Mouse (Mus musculus): ENCODE measurements around the gene Gm2897. TPM values are rescaled to one million over a fixed set of nuclear protein-coding genes. Genes with fewer than 3 reads are reported as not detected.
"Not testable (repeated sequence)": the region's sequence is repeated elsewhere in the genome, so short reads cannot be mapped to it uniquely, and the experiment has no call there.

Gm2897 gene
- 10.2 and 11.3 TPM in 2 replicates for total RNA-seq (2014; rRNA removed)
- 10.7 and 10.9 TPM in 2 replicates for polyA plus RNA-seq (2015; fragmentation: Nextera tagmentation; extraction: Ambion mirVana)

GRCm38 (mm10) chr14:3048727-3049512, at the start of gene Gm2897:
Gm2897 (plus strand) TSS chr14:3049285.
- DNase-seq (peak; percentile 54), ATAC-seq (peak; percentile 72)
- peak within 1 kb of the TSS; percentile 66 for H3K4me2 ChIP-seq (ENCODE audit: low read depth)
- H3K9ac ChIP-seq = peak within 1 kb of the TSS; percentile 67
- WGBS = 6% methylated on average over 21 of the region's 40 CpGs
- H3K36me3 ChIP-seq (ENCODE audit: insufficient read depth); H3K27ac ChIP-seq (ENCODE audit: low read depth, low read length); H3K9me3 ChIP-seq (ENCODE audit: low read length); H3K27me3 ChIP-seq (ENCODE audit: insufficient read depth, low read length); H3K4me1 ChIP-seq (ENCODE audit: insufficient read depth): not testable (repeated sequence)
- peak within 1 kb of the TSS; percentile 41 for H3K4me3 ChIP-seq (ENCODE audit: low read depth, low read length)
- TF ChIP-seq CTCF (IDR thresholded peaks at IDR 0.05; ENCODE audit: low read depth) = peak; percentile 36

GRCm38 (mm10) chr14:3029702-3030101, 19.4 kb upstream of the Gm2897 start, which contains the start of gene Gm2888:
Gm2888 (plus strand) TSS chr14:3030002.
- H3K27me3 ChIP-seq (ENCODE audit: insufficient read depth, low read length); H3K9ac ChIP-seq; DNase-seq; H3K36me3 ChIP-seq (ENCODE audit: insufficient read depth); H3K9me3 ChIP-seq (ENCODE audit: low read length); H3K4me2 ChIP-seq (ENCODE audit: low read depth); H3K4me1 ChIP-seq (ENCODE audit: insufficient read depth); ATAC-seq; H3K4me3 ChIP-seq (ENCODE audit: low read depth, low read length); H3K27ac ChIP-seq (ENCODE audit: low read depth, low read length): not testable (repeated sequence)
- WGBS = 81% methylated on average over 2 of the region's 3 CpGs

DNA sequence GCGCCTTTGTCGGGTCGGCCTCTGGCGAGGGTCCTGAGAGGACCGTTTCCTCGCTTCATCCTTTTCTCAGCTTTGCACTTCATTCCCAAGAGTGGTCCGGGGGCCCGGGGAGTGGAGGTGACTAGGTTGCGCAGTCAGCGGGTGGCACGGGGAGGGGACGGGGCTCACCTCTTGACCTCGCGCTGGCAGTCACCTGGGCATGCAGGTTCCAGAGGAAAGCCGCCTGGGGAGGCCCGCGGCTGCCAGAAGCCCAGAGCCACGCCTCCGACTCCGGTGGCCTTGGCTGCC, 372 bp downstream of the Gm2897 start:
- Histone ChIP-seq H3K9ac (peak overlapping the region; percentile 67), H3K4me3 (ENCODE audit: low read depth, low read length) (peak overlapping the region; percentile 41), H3K4me2 (ENCODE audit: low read depth) (peak overlapping the region; percentile 66)
- H3K9me3 ChIP-seq (ENCODE audit: low read length); H3K4me1 ChIP-seq (ENCODE audit: insufficient read depth); ATAC-seq; H3K27ac ChIP-seq (ENCODE audit: low read depth, low read length); H3K27me3 ChIP-seq (ENCODE audit: insufficient read depth, low read length); H3K36me3 ChIP-seq (ENCODE audit: insufficient read depth): not testable (repeated sequence)
- 2% methylated on average over 11 of the region's 20 CpGs for WGBS
- DNase-seq = peak; percentile 3

DNA sequence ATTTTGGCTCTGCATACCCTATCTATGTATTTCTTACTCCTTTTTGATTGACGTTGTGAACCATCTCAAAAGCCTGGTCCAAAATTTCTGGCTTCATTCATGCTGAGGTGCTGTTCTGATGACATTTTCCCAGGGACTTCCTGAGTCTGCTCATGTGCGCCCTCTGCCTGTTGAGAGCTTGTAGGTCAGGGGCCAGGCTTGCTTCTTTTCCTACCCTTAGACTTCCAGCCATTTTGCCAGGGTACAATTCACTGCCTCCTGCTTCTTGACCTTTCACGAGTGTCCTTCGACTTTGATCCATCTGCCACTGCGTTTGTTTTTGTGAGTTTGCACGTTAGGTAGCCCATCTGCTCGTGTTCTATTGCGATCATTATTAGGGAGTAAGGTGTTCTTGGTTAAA, 1.0 kb downstream of the Gm2897 start:
- not testable (repeated sequence) for H3K27me3 ChIP-seq (ENCODE audit: insufficient read depth, low read length); H3K9me3 ChIP-seq (ENCODE audit: low read length); H3K4me3 ChIP-seq (ENCODE audit: low read depth, low read length); H3K9ac ChIP-seq; H3K36me3 ChIP-seq (ENCODE audit: insufficient read depth); H3K4me1 ChIP-seq (ENCODE audit: insufficient read depth); H3K27ac ChIP-seq (ENCODE audit: low read depth, low read length); DNase-seq; ATAC-seq
- WGBS = 0% methylated on average over 6 of the region's 8 CpGs
- TF ChIP-seq CTCF (IDR thresholded peaks at IDR 0.05; ENCODE audit: low read depth) = peak; percentile 15; the same call in 1 of the 2 replicates
- 0 out of 2 replicates have a peak overlapping the region, but pooled peaks have one; percentile 66 for H3K4me2 ChIP-seq (ENCODE audit: low read depth)

DNA sequence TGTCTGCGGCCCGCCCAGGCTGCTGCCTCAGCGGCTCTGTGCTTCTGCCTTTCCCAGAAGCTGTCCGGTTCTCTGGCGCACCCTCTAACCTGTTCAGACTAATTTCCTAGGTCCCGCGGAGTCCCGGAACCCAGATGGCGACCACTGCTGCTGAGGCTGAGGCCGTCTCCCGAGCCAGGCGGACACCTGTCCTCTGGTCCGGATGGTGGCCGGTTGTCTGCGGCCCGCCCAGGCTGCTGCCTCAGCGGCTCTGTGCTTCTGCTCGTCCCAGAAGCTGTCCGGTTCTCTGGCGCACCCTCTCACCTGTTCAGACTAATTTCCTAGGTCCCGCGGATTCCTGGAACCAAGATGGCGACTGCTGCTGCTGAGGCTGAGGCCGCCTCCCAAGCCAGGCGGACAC, 67.0 kb downstream of the Gm2897 start:
- WGBS = 94% methylated on average over 13 of the region's 25 CpGs
- not testable (repeated sequence) for H3K9ac ChIP-seq; H3K36me3 ChIP-seq (ENCODE audit: insufficient read depth); H3K27ac ChIP-seq (ENCODE audit: low read depth, low read length); ATAC-seq; H3K4me1 ChIP-seq (ENCODE audit: insufficient read depth); H3K4me3 ChIP-seq (ENCODE audit: low read depth, low read length); H3K4me2 ChIP-seq (ENCODE audit: low read depth); H3K9me3 ChIP-seq (ENCODE audit: low read length); H3K27me3 ChIP-seq (ENCODE audit: insufficient read depth, low read length); DNase-seq

Other genes with a start within 250 kb of the Gm2897 start
- not detected in 2 replicates for gene Gm2888, start 19.3 kb upstream of the Gm2897 start, total RNA-seq (2014; rRNA removed)
- gene Gm2888, start 19.3 kb upstream of the Gm2897 start, polyA plus RNA-seq (2015; fragmentation: Nextera tagmentation; extraction: Ambion mirVana) = not detected in 2 replicates
- 0.15 TPM in 1 of 2 replicates, not detected in the other for gene Gm10340, start 84.7 kb downstream of the Gm2897 start, total RNA-seq (2014; rRNA removed)
- 0.10 TPM in 1 of 2 replicates, not detected in the other for gene Gm10340, start 84.7 kb downstream of the Gm2897 start, polyA plus RNA-seq (2015; fragmentation: Nextera tagmentation; extraction: Ambion mirVana)
- gene Gm5795, start 139.0 kb downstream of the Gm2897 start, total RNA-seq (2014; rRNA removed) = 0.14 TPM in 1 of 2 replicates, not detected in the other
- 0.15 TPM in 1 of 2 replicates, not detected in the other for gene Gm5795, start 139.0 kb downstream of the Gm2897 start, polyA plus RNA-seq (2015; fragmentation: Nextera tagmentation; extraction: Ambion mirVana)
- gene D830030K20Rik, start 159.2 kb downstream of the Gm2897 start, total RNA-seq (2014; rRNA removed) = 13.0 and 22.5 TPM in 2 replicates
- gene D830030K20Rik, start 159.2 kb downstream of the Gm2897 start, polyA plus RNA-seq (2015; fragmentation: Nextera tagmentation; extraction: Ambion mirVana) = 23.3 and 27.9 TPM in 2 replicates

Data from forebrain, postnatal 0 days (tissue).